Mouse (Mus musculus) small intestine, adult 2 months (tissue): Measurements from ENCODE around the gene Trappc3. TPM values are rescaled to one million over a fixed set of nuclear protein-coding genes. Genes with fewer than 3 reads are reported as not detected.
A peak's percentile ranks its signal among the peaks of the same experiment; 100 is the strongest.

Experiments
- H3K27ac ChIP-seq: fragments of 200-500 bp; 2 replicates; pipeline ENCODE4 v1.5.1; 2012; ENCODE audit warnings: low read depth, low read length, control low read depth, inconsistent platforms; ENCODE audit not compliant: insufficient read depth
- H3K27me3 ChIP-seq: fragments of 200-500 bp; 2 replicates; pipeline ENCODE4 v1.6.1; 2012; ENCODE audit warnings: mild to moderate bottlenecking, moderate library complexity, low read length, inconsistent platforms; ENCODE audit not compliant: control insufficient read depth, insufficient read depth
- H3K36me3 ChIP-seq: fragments of 200-500 bp; 2 replicates; pipeline ENCODE4 v1.6.1; 2012; ENCODE audit warnings: mild to moderate bottlenecking, low read length, control low read depth, inconsistent platforms; ENCODE audit not compliant: control insufficient read depth, insufficient read depth
- H3K4me1 ChIP-seq: fragments of 200-500 bp; 2 replicates; pipeline ENCODE4 v1.6.1; 2012; ENCODE audit warnings: low read length, inconsistent platforms, mixed read lengths; ENCODE audit not compliant: control insufficient read depth, insufficient read depth, insufficient read length
- H3K4me3 ChIP-seq: fragments of 200-500 bp; 2 replicates; pipeline ENCODE4 v1.5.1; 2012; ENCODE audit warnings: low read depth, mild to moderate bottlenecking, control low read depth, inconsistent platforms, low read length, moderate library complexity
- CTCF ChIP-seq: fragments of 200-500 bp; IDR thresholded peaks from 2 replicates; pipeline ENCODE4 v1.5.1; 2012; ENCODE audit warnings: low read depth, mild to moderate bottlenecking, control low read depth, inconsistent platforms, low read length, moderate library complexity, mixed read lengths; ENCODE audit not compliant: insufficient replicate concordance, insufficient read length; ENCODE audit errors: extremely low read depth
- POLR2A ChIP-seq: fragments of 200-500 bp; IDR thresholded peaks from 2 replicates; pipeline ENCODE4 v1.6.1; 2012; ENCODE audit warnings: low read depth, mild to moderate bottlenecking, control low read depth, inconsistent platforms, low read length, moderate library complexity
- WGBS: fragments of 180-500 bp; shearing (Covaris S2); methylation state at CpG from one replicate; pipeline ENCODE4 v1.1.7; 2018; 5-methylcytosine and 5-hydroxymethylcytosine counted together
- polyA plus RNA-seq: library from polyadenylated mRNA; depleted of rRNA; stranded (reverse); fragments of >200 nt; gene quantifications from 2 replicates; pipeline ENCODE4 v1.2.3, GENCODE M21; 2012; rRNA removed

The Trappc3 gene
- polyA plus RNA-seq, 1 experiment, result 21.4 TPM

DNA sequence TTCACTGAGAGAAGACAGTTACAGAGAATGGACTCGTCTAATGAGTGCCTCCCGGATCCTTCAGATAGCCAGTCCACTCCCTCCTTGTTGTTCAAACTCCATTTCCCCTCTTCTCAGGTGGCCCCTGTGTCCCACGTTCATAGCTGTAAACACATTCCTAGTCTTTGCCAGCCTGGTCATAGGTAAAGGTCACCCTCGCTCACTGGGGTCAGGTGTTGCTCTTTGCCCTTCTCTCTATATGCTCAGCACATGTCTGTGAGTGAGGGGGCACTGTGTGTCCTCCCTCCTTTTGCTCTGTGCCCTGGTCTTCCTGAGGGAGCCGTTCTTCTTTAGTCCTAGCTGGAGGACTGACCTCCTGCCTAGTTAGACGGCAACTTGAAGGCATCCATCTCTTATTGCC, 57.7 kb downstream of the Trappc3 start:
- no peaks in the 10 kb centered on the region for H3K27me3 ChIP-seq
- no peak overlapping the region for H3K27ac ChIP-seq
- no peaks in the 10 kb centered on the region for H3K4me1 ChIP-seq
- TF ChIP-seq POLR2A, result no peak
- no peak overlapping the region for H3K4me3 ChIP-seq
- WGBS, result 70% methylated on average over 6 of the region's 6 CpGs
- peaks cover 27% of the 10 kb centered on the region for H3K36me3 ChIP-seq

DNA sequence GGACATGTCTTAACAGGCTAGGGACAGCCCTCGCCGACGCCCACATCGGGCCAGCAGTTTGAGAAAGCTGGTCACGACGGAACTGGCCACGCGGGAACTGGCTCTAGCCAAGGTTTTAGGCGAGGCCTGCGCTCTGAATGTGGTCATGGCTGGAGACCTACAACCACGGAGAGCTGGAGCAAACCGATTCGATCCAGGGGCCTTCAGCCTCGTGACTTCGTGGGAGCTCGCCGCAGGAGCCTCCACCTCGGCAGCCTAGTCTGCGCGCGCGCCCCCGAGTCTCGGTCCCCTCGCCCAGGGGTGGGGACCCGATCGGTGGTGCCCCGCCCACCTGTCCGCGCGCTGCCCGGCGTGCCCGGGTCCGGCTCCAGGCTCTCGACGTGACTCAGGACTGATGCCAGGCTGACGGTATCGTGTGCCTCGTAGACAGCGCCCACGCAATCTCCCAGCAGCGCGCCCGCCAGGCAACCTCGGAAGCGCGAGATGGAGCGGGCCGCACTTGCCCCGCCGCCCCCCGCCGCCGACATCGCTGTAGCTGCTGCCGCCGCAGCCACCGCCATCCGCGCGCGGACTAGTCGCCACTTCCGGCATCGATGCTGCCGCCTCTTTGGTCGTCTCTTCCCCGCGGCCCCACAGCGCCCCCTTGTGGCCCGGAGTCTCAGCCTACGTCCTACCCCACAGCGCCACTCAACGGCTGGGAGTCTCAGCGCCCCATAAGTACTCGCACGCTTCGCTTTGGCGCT, 59.2 kb downstream of the Trappc3 start, which contains the start of gene Adprhl2:
Gene Adprhl2 (minus strand): TSS at position 593 of the 743 bp plus-strand sequence.
- H3K27ac ChIP-seq, result no peak within 1 kb of the TSS

DNA sequence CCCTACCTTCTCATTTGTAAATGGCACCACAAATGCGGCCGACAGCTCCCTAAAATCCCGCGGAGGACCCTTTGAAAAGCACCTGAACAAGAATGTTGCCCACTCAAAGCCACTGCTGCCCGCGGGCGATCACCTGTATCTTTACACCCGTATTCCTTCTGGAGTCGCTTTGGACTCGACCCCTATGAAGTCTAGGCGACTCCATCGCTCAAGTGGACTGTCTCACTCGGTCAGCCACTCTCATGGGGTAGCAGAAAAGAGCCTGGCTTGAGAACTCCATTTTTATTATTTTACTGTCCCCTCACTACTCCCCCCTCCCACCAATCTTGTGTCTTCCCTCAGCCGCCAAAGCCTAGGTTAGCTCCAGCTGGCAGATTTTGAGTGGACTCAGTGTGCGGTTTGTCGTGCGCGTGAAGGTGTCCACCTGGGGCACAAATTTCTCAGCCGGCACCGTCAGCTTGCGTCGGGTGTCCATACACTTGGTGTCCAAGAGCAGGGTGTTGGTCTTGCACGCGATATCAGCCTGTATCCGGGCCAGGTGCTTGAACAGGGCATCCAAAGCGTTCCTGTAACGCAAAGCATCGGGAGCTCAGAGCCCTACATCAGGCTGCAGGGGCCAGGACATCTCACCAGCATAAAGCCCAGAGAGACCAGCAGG, 59.9 kb downstream of the Trappc3 start:
- Histone ChIP-seq H3K27me3 (0 out of 2 replicates have a peak, but pooled peaks cover 2% of the 10 kb centered on the region), H3K4me3 (peak overlapping the region; percentile 21; the same call in 1 of the 2 replicates), H3K4me1 (peaks cover 2% of the 10 kb centered on the region; the same call in 1 of the 2 replicates), H3K36me3 (peaks cover 14% of the 10 kb centered on the region), H3K27ac (no peak overlapping the region)
- peak; percentile 34; the same call in 1 of the 2 replicates for TF ChIP-seq POLR2A
- TF ChIP-seq CTCF, result no peak
- WGBS, result 55% methylated on average over 28 of the region's 28 CpGs

More for the DNA sequence above, 59.2 kb downstream of the Trappc3 start, which contains the start of gene Adprhl2:
- peak within 1 kb of the TSS; percentile 84 for H3K4me3 ChIP-seq
- peaks cover 21% of the 10 kb centered on the region for H3K36me3 ChIP-seq
- WGBS, result under 1% methylated on average over 80 of the region's 80 CpGs
- H3K27me3 ChIP-seq, result 0 out of 2 replicates have a peak, but pooled peaks cover 2% of the 10 kb centered on the region
- H3K4me1 ChIP-seq, result peaks cover 2% of the 10 kb centered on the region; the same call in 1 of the 2 replicates
- TF ChIP-seq POLR2A (peak; percentile 60), CTCF (peak; percentile 100)

DNA sequence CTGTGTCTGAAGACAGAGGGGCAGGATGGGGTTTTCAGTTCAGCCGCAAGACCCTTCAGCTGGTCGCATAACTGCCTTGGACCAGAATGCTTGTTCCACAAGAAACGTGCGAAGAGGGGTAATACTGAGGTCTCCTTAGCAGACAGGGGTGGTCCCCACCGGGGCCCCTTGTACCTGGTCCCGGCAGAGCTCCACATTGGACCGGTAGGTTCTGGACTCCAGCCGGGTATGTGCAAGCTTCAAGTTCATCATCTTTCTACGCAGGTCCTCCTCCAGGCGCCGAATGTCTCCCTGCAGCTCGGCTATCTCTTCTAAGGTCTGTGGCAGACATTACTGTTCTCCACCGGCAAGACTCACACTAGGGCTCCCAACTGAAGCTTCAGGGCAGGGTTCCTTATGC, 60.5 kb downstream of the Trappc3 start:
- H3K4me3 ChIP-seq, result no peak overlapping the region
- WGBS, result 96% methylated on average over 13 of the region's 13 CpGs
- no peak overlapping the region for H3K27ac ChIP-seq
- 0 out of 2 replicates have a peak, but pooled peaks cover 2% of the 10 kb centered on the region for H3K27me3 ChIP-seq
- peaks cover 7% of the 10 kb centered on the region for H3K36me3 ChIP-seq
- peaks cover 2% of the 10 kb centered on the region; the same call in 1 of the 2 replicates for H3K4me1 ChIP-seq
- TF ChIP-seq CTCF, result no peak
- TF ChIP-seq POLR2A, result no peak

DNA sequence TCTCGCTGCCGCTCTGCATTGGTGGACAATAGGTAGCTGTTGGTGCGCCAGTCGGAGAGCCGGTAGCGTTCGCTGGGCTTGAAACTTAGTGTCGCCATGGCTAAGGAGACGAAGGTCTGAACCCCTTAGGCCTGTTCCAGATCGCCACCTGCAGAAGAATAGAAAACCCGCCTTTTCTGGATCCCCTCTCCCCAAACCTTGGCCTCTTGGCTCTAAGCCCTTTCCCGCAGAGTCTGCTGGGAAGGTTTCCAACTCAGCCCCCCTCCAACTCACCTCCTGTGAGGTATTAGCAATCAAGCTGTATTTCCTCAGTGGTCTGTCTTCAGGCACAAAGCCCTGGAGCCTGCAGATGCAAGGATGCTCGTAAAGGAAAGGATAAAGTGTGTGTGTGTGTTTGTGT, 62.7 kb downstream of the Trappc3 start:
- Histone ChIP-seq H3K4me3 (no peak overlapping the region), H3K27me3 (0 out of 2 replicates have a peak, but pooled peaks cover 2% of the 10 kb centered on the region), H3K4me1 (peaks cover 2% of the 10 kb centered on the region; the same call in 1 of the 2 replicates), H3K36me3 (no peaks in the 10 kb centered on the region), H3K27ac (no peak overlapping the region)
- WGBS, result 70% methylated on average over 13 of the region's 13 CpGs
- TF ChIP-seq POLR2A (no peak), CTCF (no peak)

DNA sequence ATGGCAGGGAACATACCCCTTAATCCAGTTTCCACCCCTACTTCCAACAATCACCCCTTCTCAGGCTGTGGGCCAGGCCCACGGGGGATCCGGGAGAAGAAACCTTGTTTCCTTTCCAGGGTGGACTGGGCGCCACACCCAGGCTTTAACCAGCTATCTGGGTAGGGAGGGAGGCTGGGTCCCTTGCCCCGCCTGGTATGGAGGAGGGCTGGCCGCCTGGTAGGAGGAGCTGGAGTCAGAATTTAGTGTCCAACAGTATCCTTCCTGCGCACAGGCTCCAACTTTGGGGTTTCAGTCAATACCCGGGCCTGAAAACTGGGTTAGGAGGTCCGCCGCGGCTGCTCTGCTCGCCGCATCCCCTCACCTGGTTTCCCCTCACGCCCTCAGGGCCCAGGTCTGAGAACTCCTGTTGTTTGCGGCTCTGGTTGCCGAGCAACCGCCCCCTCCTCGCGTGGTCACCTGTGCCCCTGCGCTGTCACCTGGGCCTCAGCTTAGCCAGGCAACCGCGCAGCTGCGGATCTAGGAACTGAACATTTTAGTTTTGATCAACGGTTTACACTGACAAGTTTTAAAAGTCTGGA, 63.2 kb downstream of the Trappc3 start, which contains the start of gene Tekt2:
Gene Tekt2 (minus strand): TSS at position 408 of the 581 bp plus-strand sequence.
- Histone ChIP-seq H3K4me3 (peak within 1 kb of the TSS; percentile 37), H3K36me3 (no peaks in the 10 kb centered on the region), H3K27me3 (0 out of 2 replicates have a peak, but pooled peaks cover 2% of the 10 kb centered on the region), H3K4me1 (peaks cover 2% of the 10 kb centered on the region; the same call in 1 of the 2 replicates), H3K27ac (no peak within 1 kb of the TSS)
- WGBS, result 12% methylated on average over 23 of the region's 23 CpGs
- TF ChIP-seq POLR2A (no peak), CTCF (no peak)

Other genes with a start within 250 kb of the Trappc3 start
- 2.1 and 2.3 TPM in 2 replicates for gene Csf3r, start 237.8 kb upstream of the Trappc3 start, polyA plus RNA-seq
- 130 and 204 TPM in 2 replicates for gene Mrps15, start 215.4 kb upstream of the Trappc3 start, polyA plus RNA-seq
- gene Oscp1, start 203.8 kb upstream of the Trappc3 start, polyA plus RNA-seq, result 0.37 and 1.6 TPM in 2 replicates
- gene Lsm10, start 165.7 kb upstream of the Trappc3 start, polyA plus RNA-seq, result 10.7 and 13.3 TPM in 2 replicates
- gene Stk40, start 158.4 kb upstream of the Trappc3 start, polyA plus RNA-seq, result 14.5 and 24.0 TPM in 2 replicates
- gene Eva1b, start 114.6 kb upstream of the Trappc3 start, polyA plus RNA-seq, result 45.0 and 54.3 TPM in 2 replicates
- 5.2 and 6.5 TPM in 2 replicates for gene Sh3d21, start 98.8 kb upstream of the Trappc3 start, polyA plus RNA-seq
- gene Thrap3, start 59.6 kb upstream of the Trappc3 start, polyA plus RNA-seq, result 10.0 and 22.1 TPM in 2 replicates
- 40.2 and 47.3 TPM in 2 replicates for gene Map7d1, start 6.0 kb upstream of the Trappc3 start, polyA plus RNA-seq
- gene Col8a2, start 24.5 kb downstream of the Trappc3 start, polyA plus RNA-seq, result 0.55 and 0.77 TPM in 2 replicates
- 25.3 and 33.9 TPM in 2 replicates for gene Adprhl2, start 59.4 kb downstream of the Trappc3 start, polyA plus RNA-seq
- gene Tekt2, start 63.4 kb downstream of the Trappc3 start, polyA plus RNA-seq, result 0.38 and 1.0 TPM in 2 replicates
- 7.6 and 12.4 TPM in 2 replicates for gene Ago3, start 167.2 kb downstream of the Trappc3 start, polyA plus RNA-seq
- gene Ago1, start 206.3 kb downstream of the Trappc3 start, polyA plus RNA-seq, result 7.2 and 13.0 TPM in 2 replicates